Mouse (Mus musculus) heart, embryonic 15.5 days (tissue): ENCODE results near the gene Ptgis. TPM values are rescaled to one million over a fixed set of nuclear protein-coding genes. Genes with fewer than 3 reads are reported as not detected.
A peak's percentile ranks its signal among the peaks of the same experiment; 100 is the strongest.

Source experiments
- ATAC-seq: fragments of 200-750 bp; cut with Nextera tagmentation; replicated peaks from 2 replicates; pipeline ENCODE4 v1.8.0; 2017; ENCODE audit warnings: low read depth, moderate TSS enrichment; ENCODE audit not compliant: insufficient number of reproducible peaks, insufficient read depth, low FRiP score
- H3K27ac ChIP-seq: fragments of 300-500 bp; sonication (generic); 2 replicates; pipeline ENCODE4 v1.5.1; 2015; ENCODE audit warnings: mild to moderate bottlenecking, inconsistent platforms
- H3K27me3 ChIP-seq: fragments of 300-500 bp; sonication (generic); 2 replicates; pipeline ENCODE4 v1.6.1; 2015; ENCODE audit warnings: inconsistent platforms
- H3K36me3 ChIP-seq: fragments of 300-500 bp; sonication (generic); 2 replicates; pipeline ENCODE4 v1.6.1; 2015; ENCODE audit warnings: mild to moderate bottlenecking, inconsistent platforms
- H3K4me1 ChIP-seq: fragments of 300-500 bp; sonication (generic); replicated peaks from 2 replicates; pipeline ENCODE4 v1.6.1; 2015; ENCODE audit warnings: inconsistent platforms
- H3K4me2 ChIP-seq: fragments of 300-500 bp; sonication (generic); 2 replicates; pipeline ENCODE4 v1.6.1; 2015; ENCODE audit warnings: inconsistent platforms, mild to moderate bottlenecking, moderate library complexity
- H3K4me3 ChIP-seq: fragments of 300-500 bp; sonication (generic); 2 replicates; pipeline ENCODE4 v1.5.1; 2015; ENCODE audit warnings: mild to moderate bottlenecking, inconsistent platforms
- H3K9ac ChIP-seq: fragments of 300-500 bp; sonication (generic); 2 replicates; pipeline ENCODE4 v1.6.1; 2015; ENCODE audit warnings: mild to moderate bottlenecking, inconsistent platforms
- H3K9me3 ChIP-seq: fragments of 300-500 bp; sonication (generic); replicated peaks from 2 replicates; pipeline ENCODE4 v1.6.1; 2016; ENCODE audit warnings: inconsistent platforms
- WGBS: fragments of 180-500 bp; shearing (Covaris S2); methylation state at CpG from one replicate; pipeline ENCODE4 v1.1.7; 2015; ENCODE audit warnings: mixed read lengths; 5-methylcytosine and 5-hydroxymethylcytosine counted together
- polyA plus RNA-seq: library from polyadenylated mRNA; unstranded; fragments of >200 nt; fragmentation: Nextera tagmentation; extraction: Ambion mirVana; gene quantifications from 2 replicates; pipeline ENCODE4 v1.2.1, GENCODE M21; 2015

Gene Ptgis
- polyA plus RNA-seq, 1 experiment from 2014 or later: 22.5 TPM

GRCm38 (mm10) chr2:167272706-167273105, 32.3 kb upstream of the Ptgis start:
- H3K27ac ChIP-seq: no peak overlapping the region
- H3K4me2 ChIP-seq: no peak overlapping the region
- no peak overlapping the region for H3K4me3 ChIP-seq
- H3K9me3 ChIP-seq: no peaks in the 10 kb centered on the region
- H3K27me3 ChIP-seq: no peaks in the 10 kb centered on the region
- H3K9ac ChIP-seq: no peak overlapping the region
- peaks cover 9% of the 10 kb centered on the region for H3K4me1 ChIP-seq
- WGBS: 93% methylated on average over 3 of the region's 3 CpGs
- no peaks in the 10 kb centered on the region for H3K36me3 ChIP-seq
- ATAC-seq: no peak

- peaks cover 12% of the 10 kb centered on the region for H3K4me1 ChIP-seq
- no peaks in the 10 kb centered on the region for H3K36me3 ChIP-seq
- H3K4me3 ChIP-seq: no peak overlapping the region
- WGBS: 63% methylated on average over 9 of the region's 9 CpGs
- no peaks in the 10 kb centered on the region for H3K27me3 ChIP-seq
- H3K9me3 ChIP-seq: no peaks in the 10 kb centered on the region
- no peak overlapping the region for H3K27ac ChIP-seq
- H3K9ac ChIP-seq: no peak overlapping the region
- H3K4me2 ChIP-seq: no peak overlapping the region
- no peak for ATAC-seq
These were observed 30.7 kb upstream of the Ptgis start for GRCm38 (mm10) chr2:167271121-167271521.

- H3K27ac ChIP-seq: no peak overlapping the region
- no peak overlapping the region for H3K4me2 ChIP-seq
- WGBS: 81% methylated on average over 3 of the region's 3 CpGs
- H3K36me3 ChIP-seq: no peaks in the 10 kb centered on the region
- no peak overlapping the region for H3K4me3 ChIP-seq
- no peak overlapping the region for H3K9ac ChIP-seq
- no peaks in the 10 kb centered on the region for H3K9me3 ChIP-seq
- peaks cover 12% of the 10 kb centered on the region for H3K4me1 ChIP-seq
- ATAC-seq: no peak
- H3K27me3 ChIP-seq: no peaks in the 10 kb centered on the region
These were observed 30.1 kb upstream of the Ptgis start for GRCm38 (mm10) chr2:167270496-167270895.

- H3K4me2 ChIP-seq: no peak overlapping the region
- WGBS: 93% methylated on average over 1 of the region's 1 CpGs
- no peaks in the 10 kb centered on the region for H3K27me3 ChIP-seq
These were observed 28.3 kb upstream of the Ptgis start for GRCm38 (mm10) chr2:167268721-167269120.

GRCm38 (mm10) chr2:167268411-167268690, 27.9 kb upstream of the Ptgis start:
- ATAC-seq: no peak
- Histone ChIP-seq H3K4me1 (peaks cover 19% of the 10 kb centered on the region), H3K9ac (no peak overlapping the region), H3K27ac (peak overlapping the region; percentile 67), H3K4me3 (no peak overlapping the region), H3K27me3 (no peaks in the 10 kb centered on the region), H3K9me3 (no peaks in the 10 kb centered on the region), H3K4me2 (no peak overlapping the region), H3K36me3 (no peaks in the 10 kb centered on the region)
- 88% methylated on average over 8 of the region's 8 CpGs for WGBS

More at GRCm38 (mm10) chr2:167268721-167269120, 28.3 kb upstream of the Ptgis start:
- H3K9me3 ChIP-seq: no peaks in the 10 kb centered on the region
- no peak for ATAC-seq
- no peak overlapping the region for H3K9ac ChIP-seq
- peaks cover 16% of the 10 kb centered on the region for H3K4me1 ChIP-seq
- no peaks in the 10 kb centered on the region for H3K36me3 ChIP-seq
- H3K4me3 ChIP-seq: no peak overlapping the region
- H3K27ac ChIP-seq: no peak overlapping the region

GRCm38 (mm10) chr2:167267531-167268410, 27.4 kb upstream of the Ptgis start:
- H3K4me3 ChIP-seq: no peak overlapping the region
- H3K36me3 ChIP-seq: no peaks in the 10 kb centered on the region
- no peak overlapping the region for H3K4me2 ChIP-seq
- 50% methylated on average over 14 of the region's 14 CpGs for WGBS
- peak; percentile 66 for ATAC-seq
- H3K4me1 ChIP-seq: peaks cover 21% of the 10 kb centered on the region
- H3K27ac ChIP-seq: peak overlapping the region; percentile 71
- H3K9ac ChIP-seq: no peak overlapping the region
- no peaks in the 10 kb centered on the region for H3K27me3 ChIP-seq
- no peaks in the 10 kb centered on the region for H3K9me3 ChIP-seq

- Histone ChIP-seq H3K4me1 (peaks cover 23% of the 10 kb centered on the region), H3K27me3 (no peaks in the 10 kb centered on the region), H3K4me2 (no peak overlapping the region), H3K9ac (no peak overlapping the region), H3K36me3 (no peaks in the 10 kb centered on the region), H3K27ac (no peak overlapping the region), H3K4me3 (no peak overlapping the region), H3K9me3 (no peaks in the 10 kb centered on the region)
- ATAC-seq: no peak
- WGBS: 90% methylated on average over 10 of the region's 10 CpGs
These were observed 25.8 kb upstream of the Ptgis start for GRCm38 (mm10) chr2:167266231-167266630.

GRCm38 (mm10) chr2:167265806-167266205, 25.4 kb upstream of the Ptgis start:
- Histone ChIP-seq H3K4me3 (no peak overlapping the region), H3K4me1 (peaks cover 27% of the 10 kb centered on the region), H3K27me3 (no peaks in the 10 kb centered on the region), H3K36me3 (no peaks in the 10 kb centered on the region), H3K9ac (no peak overlapping the region), H3K4me2 (no peak overlapping the region), H3K9me3 (no peaks in the 10 kb centered on the region), H3K27ac (no peak overlapping the region)
- 59% methylated on average over 4 of the region's 5 CpGs for WGBS
- ATAC-seq: no peak

GRCm38 (mm10) chr2:167265021-167265420, 24.6 kb upstream of the Ptgis start:
- no peak for ATAC-seq
- no peaks in the 10 kb centered on the region for H3K27me3 ChIP-seq
- no peaks in the 10 kb centered on the region for H3K36me3 ChIP-seq
- H3K9ac ChIP-seq: no peak overlapping the region
- H3K27ac ChIP-seq: no peak overlapping the region
- WGBS: 74% methylated on average over 2 of the region's 2 CpGs
- no peak overlapping the region for H3K4me3 ChIP-seq
- peaks cover 27% of the 10 kb centered on the region for H3K4me1 ChIP-seq
- no peak overlapping the region for H3K4me2 ChIP-seq
- H3K9me3 ChIP-seq: no peaks in the 10 kb centered on the region

- no peaks in the 10 kb centered on the region for H3K27me3 ChIP-seq
- H3K4me2 ChIP-seq: no peak overlapping the region
- H3K9me3 ChIP-seq: no peaks in the 10 kb centered on the region
- H3K27ac ChIP-seq: 0 out of 2 replicates have a peak overlapping the region, but pooled peaks have one; percentile 9
- H3K4me1 ChIP-seq: peaks cover 27% of the 10 kb centered on the region
- H3K36me3 ChIP-seq: no peaks in the 10 kb centered on the region
- no peak overlapping the region for H3K4me3 ChIP-seq
- WGBS: 77% methylated on average over 11 of the region's 11 CpGs
- no peak for ATAC-seq
- no peak overlapping the region for H3K9ac ChIP-seq
These were observed 23.5 kb upstream of the Ptgis start for GRCm38 (mm10) chr2:167263931-167264330.

GRCm38 (mm10) chr2:167263040-167263810, 22.8 kb upstream of the Ptgis start:
- Histone ChIP-seq H3K4me1 (peaks cover 22% of the 10 kb centered on the region), H3K4me2 (no peak overlapping the region), H3K9ac (no peak overlapping the region), H3K9me3 (no peaks in the 10 kb centered on the region), H3K27me3 (no peaks in the 10 kb centered on the region), H3K36me3 (no peaks in the 10 kb centered on the region), H3K27ac (0 out of 2 replicates have a peak overlapping the region, but pooled peaks have one; percentile 34), H3K4me3 (no peak overlapping the region)
- peak; percentile 50 for ATAC-seq
- 67% methylated on average over 8 of the region's 8 CpGs for WGBS
